Mouse (Mus musculus) liver, embryonic 14.5 days (tissue): Measurements from ENCODE around the gene Tubg1. TPM values are rescaled to one million over a fixed set of nuclear protein-coding genes. Genes with fewer than 3 reads are reported as not detected.

Experiments used
- ATAC-seq: fragments of 200-750 bp; cut with Nextera tagmentation; 2 replicates; pipeline ENCODE4 v1.8.0; 2017; ENCODE audit warnings: moderate number of reproducible peaks, mild to moderate bottlenecking, moderate library complexity; ENCODE audit not compliant: insufficient read depth
- DNase-seq, 3 experiments: peaks; one replicate each; pipeline ENCODE4 v3.0.0-alpha.2; 2012 to 2013; ENCODE audit warnings: low read depth in 3 of 3, low spot score in 3 of 3
- H3K27ac ChIP-seq: fragments of 300-500 bp; sonication (generic); 2 replicates; pipeline ENCODE4 v1.5.1; 2014; ENCODE audit warnings: moderate library complexity, mild to moderate bottlenecking, control low read depth, inconsistent platforms
- H3K27me3 ChIP-seq: fragments of 300-500 bp; sonication (generic); 2 replicates; pipeline ENCODE4 v1.6.1; 2014; ENCODE audit warnings: mild to moderate bottlenecking, low read length, moderate library complexity; ENCODE audit not compliant: control insufficient read depth, insufficient read depth
- H3K36me3 ChIP-seq: fragments of 300-500 bp; sonication (generic); replicated peaks from 2 replicates; pipeline ENCODE4 v1.6.1; 2014; ENCODE audit warnings: low read depth; ENCODE audit not compliant: control insufficient read depth, insufficient read depth
- H3K4me1 ChIP-seq, 2 experiments: fragments of 200-500 bp in 1 of 2; fragments of 300-500 bp in 1 of 2; sonication (generic) in 1 of 2; replicated peaks; 2 replicates each; pipeline ENCODE4 v1.6.1; 2012 to 2014; ENCODE audit warnings: antibody characterized with exemption in 1 of 2, inconsistent platforms in 1 of 2, low read length in 1 of 2; ENCODE audit not compliant: control insufficient read depth in 2 of 2, insufficient read depth in 2 of 2
- H3K4me2 ChIP-seq: fragments of 300-500 bp; sonication (generic); 2 replicates; pipeline ENCODE4 v1.6.1; 2014; ENCODE audit warnings: low read depth, mild to moderate bottlenecking, control low read depth, moderate library complexity
- H3K4me3 ChIP-seq, 2 experiments: fragments of 200-500 bp in 1 of 2; fragments of 300-500 bp in 1 of 2; sonication (generic) in 1 of 2; 2 replicates each; pipeline ENCODE4 v1.5.1; 2012 to 2014; ENCODE audit warnings: low read depth in 2 of 2, low read length in 2 of 2, mild to moderate bottlenecking in 2 of 2, control low read depth in 1 of 2, inconsistent platforms in 1 of 2, moderate library complexity in 1 of 2; ENCODE audit not compliant: insufficient read depth in 1 of 2
- H3K9ac ChIP-seq: fragments of 300-500 bp; sonication (generic); replicated peaks from 2 replicates; pipeline ENCODE4 v1.6.1; 2014; ENCODE audit warnings: mild to moderate bottlenecking, control low read depth, moderate library complexity
- H3K9me3 ChIP-seq: fragments of 300-500 bp; sonication (generic); 2 replicates; pipeline ENCODE4 v1.6.1; 2016; ENCODE audit warnings: low read length, mixed read lengths; ENCODE audit not compliant: control insufficient read depth
- CTCF ChIP-seq: IDR thresholded peaks from 2 replicates; pipeline ENCODE4 v1.5.1; 2016; ENCODE audit warnings: antibody characterized with exemption, low read depth, control low read depth
- EP300 ChIP-seq: IDR thresholded peaks from 2 replicates; pipeline ENCODE4 v1.6.1; 2016; ENCODE audit warnings: antibody characterized with exemption, low read depth
- WGBS: fragments of 180-500 bp; shearing (Covaris S2); extraction: QIAGEN DNeasy Blood & Tissue Kit; methylation state at CpG from one replicate; pipeline ENCODE4 v1.1.7; 2014; ENCODE audit not compliant: insufficient replicate concordance; 5-methylcytosine and 5-hydroxymethylcytosine counted together
- polyA plus RNA-seq, 2 experiments: library from polyadenylated mRNA; depleted of rRNA in 1 of 2; stranded (reverse) in 1 of 2; unstranded in 1 of 2; fragments of >200 nt; fragmentation: Nextera tagmentation in 1 of 2; extraction: Ambion mirVana in 1 of 2; gene quantifications; 2 replicates each; pipeline versions ENCODE4 v1.2.1 to v1.2.3; 2012 to 2014

The Tubg1 gene
- polyA plus RNA-seq, 2 experiments = 13.8 to 32.0 TPM

GRCm38 (mm10) chr11:101141088-101141487 lies 21.4 kb downstream of the Tubg1 start:
- Histone ChIP-seq H3K4me2 (no peak overlapping the region), H3K4me3 (no peak overlapping the region), H3K36me3 (no peaks in the 10 kb centered on the region), H3K9me3 (no peaks in the 10 kb centered on the region), H3K27me3 (peaks cover 18% of the 10 kb centered on the region), H3K27ac (no peak overlapping the region), H3K9ac (no peak overlapping the region), H3K4me1 (peaks cover 0 to 3% of the 10 kb centered on the region in 2 experiments; a peak in 1 of 4 replicates)
- 74% methylated on average over 8 of the region's 8 CpGs for WGBS
- no peak for ATAC-seq
- TF ChIP-seq EP300 (no peak), CTCF (no peak)
- DNase-seq = no peak

- Histone ChIP-seq H3K36me3 (no peaks in the 10 kb centered on the region), H3K4me1 (peaks cover 0 to 3% of the 10 kb centered on the region in 2 experiments; a peak in 1 of 4 replicates), H3K9me3 (no peaks in the 10 kb centered on the region), H3K27ac (no peak overlapping the region), H3K4me3 (no peak overlapping the region), H3K27me3 (peaks cover 18% of the 10 kb centered on the region), H3K4me2 (no peak overlapping the region), H3K9ac (no peak overlapping the region)
- 75% methylated on average over 10 of the region's 10 CpGs for WGBS
- ATAC-seq = no peak
- no peak for DNase-seq
- no peak for TF ChIP-seq CTCF
- TF ChIP-seq EP300 = no peak
Measured at GRCm38 (mm10) chr11:101142215-101142967, 22.7 kb downstream of the Tubg1 start.

GRCm38 (mm10) chr11:101143338-101144225 lies 23.8 kb downstream of the Tubg1 start:
- TF ChIP-seq CTCF (no peak), EP300 (no peak)
- Histone ChIP-seq H3K27me3 (peaks cover 18% of the 10 kb centered on the region), H3K36me3 (no peaks in the 10 kb centered on the region), H3K27ac (no peak overlapping the region), H3K9me3 (no peaks in the 10 kb centered on the region), H3K4me3 (peak overlapping the region; percentile 16 to 21; a peak in 2 of 4 replicates), H3K4me1 (peaks cover 0 to 3% of the 10 kb centered on the region in 2 experiments; a peak in 2 of 4 replicates), H3K9ac (no peak overlapping the region), H3K4me2 (peak overlapping the region; percentile 49)
- WGBS = 16% methylated on average over 18 of the region's 19 CpGs
- no peak for DNase-seq
- no peak for ATAC-seq

GRCm38 (mm10) chr11:101146377-101146776 lies 26.6 kb downstream of the Tubg1 start:
- H3K4me1 ChIP-seq = peaks cover 0 to 1% of the 10 kb centered on the region in 2 experiments; a peak in 2 of 4 replicates
- H3K36me3 ChIP-seq = no peaks in the 10 kb centered on the region
- no peak overlapping the region for H3K4me3 ChIP-seq
- H3K4me2 ChIP-seq = no peak overlapping the region
- no peak overlapping the region for H3K27ac ChIP-seq
- TF ChIP-seq CTCF (no peak), EP300 (no peak)
- peaks cover 7% of the 10 kb centered on the region for H3K27me3 ChIP-seq
- no peak for ATAC-seq
- 40% methylated on average over 10 of the region's 10 CpGs for WGBS
- no peak overlapping the region for H3K9ac ChIP-seq
- DNase-seq = no peak
- no peaks in the 10 kb centered on the region for H3K9me3 ChIP-seq

GRCm38 (mm10) chr11:101148751-101149150 lies 29.0 kb downstream of the Tubg1 start:
- TF ChIP-seq CTCF (no peak), EP300 (no peak)
- H3K27ac ChIP-seq = no peak overlapping the region
- H3K9ac ChIP-seq = no peak overlapping the region
- H3K4me1 ChIP-seq = peaks cover 0 to 1% of the 10 kb centered on the region in 2 experiments; a peak in 2 of 4 replicates
- DNase-seq (no peak), ATAC-seq (no peak)
- WGBS = 64% methylated on average over 10 of the region's 10 CpGs
- H3K9me3 ChIP-seq = no peaks in the 10 kb centered on the region
- H3K36me3 ChIP-seq = no peaks in the 10 kb centered on the region
- no peak overlapping the region for H3K4me2 ChIP-seq
- no peak overlapping the region for H3K4me3 ChIP-seq
- peaks cover 2% of the 10 kb centered on the region for H3K27me3 ChIP-seq
